Mouse (Mus musculus): ENCODE results near the gene Ubxn2a.

GRCm38 (mm10) chr12:4874161-4874927, 33.2 kb downstream of the Ubxn2a start, which contains the start of gene Mfsd2b:
- TF ChIP-seq GATA1 (IDR thresholded peaks at IDR 0.05; ENCODE audit: low read length) (peak; percentile 100), TAL1 (IDR thresholded peaks at IDR 0.05; ENCODE audit: low read length) (no peak)
